ENCODE assay signal across 17 mouse cellular contexts in the genomic region with DNA sequence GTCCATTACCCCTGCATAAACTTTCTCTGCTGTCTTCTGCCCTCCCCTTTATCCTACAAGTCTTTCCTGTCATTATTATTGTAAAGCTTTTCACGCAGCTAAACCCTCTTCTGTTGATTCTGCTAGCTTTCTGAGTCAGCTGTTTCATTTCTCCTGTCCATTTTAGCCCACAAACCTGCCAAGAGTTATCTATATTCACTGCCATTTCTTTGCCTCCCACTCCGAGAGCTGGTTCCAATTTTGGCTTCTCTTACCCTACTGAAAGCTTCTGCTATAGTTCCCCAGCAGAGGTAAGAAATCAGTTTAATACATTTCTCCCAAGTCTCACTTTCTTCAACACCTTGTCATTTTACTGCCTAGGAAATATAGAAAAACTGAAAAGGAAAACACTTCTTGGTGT. TPM values are rescaled to one million over a fixed set of nuclear protein-coding genes. Genes with fewer than 3 reads are reported as not detected.
"Had no signal": no experiment of that assay in that cellular context is flagged by ENCODE, and none has a peak within 500 bp of the region (broad histone marks: within the 10 kb centered on the region; RNA-seq: fewer than 3 reads in every experiment).

No protein-coding gene starts in this region.

- DNase-seq: kidney, adult 2 months; kidney, postnatal 25 days; layer of hippocampus, adult 9-11 months; liver, embryonic 13.5 days; lung, adult 2 months; lung, postnatal 14 days; lung, postnatal 4 days; midbrain, embryonic 14.5 days; thymus, postnatal 36 days had no signal

RNA-seq across cellular contexts. Expression of gene Cxcl13, which starts 19.6 kb away (rescaled TPM):
- total RNA-seq: layer of hippocampus, adult 2 months; layer of hippocampus, postnatal 25 days; left cerebral cortex, adult 18-20 months; left cerebral cortex, postnatal 14 days; megakaryocyte progenitor cell, adult 5-6 weeks; megakaryocyte-erythroid progenitor cell, adult 5-6 weeks had no signal
- polyA plus RNA-seq: limb, embryonic 11.5 days; midbrain, embryonic 11.5 days; midbrain, embryonic 14.5 days had no signal
